Mouse (Mus musculus) kidney, embryonic 15.5 days (tissue): Measurements from ENCODE around the gene Cops2. TPM values are rescaled to one million over a fixed set of nuclear protein-coding genes. Genes with fewer than 3 reads are reported as not detected.

Experiments used
- ATAC-seq: fragments of 200-750 bp; cut with Nextera tagmentation; replicated peaks from 2 replicates; pipeline ENCODE4 v1.8.0; 2017; ENCODE audit warnings: moderate TSS enrichment; ENCODE audit not compliant: low FRiP score
- H3K27ac ChIP-seq: fragments of 300-500 bp; sonication (generic); 2 replicates; pipeline ENCODE4 v1.5.1; 2015; ENCODE audit warnings: mild to moderate bottlenecking, inconsistent platforms
- H3K27me3 ChIP-seq: fragments of 300-500 bp; sonication (generic); 2 replicates; pipeline ENCODE4 v1.6.1; 2015; ENCODE audit warnings: inconsistent platforms
- H3K36me3 ChIP-seq: fragments of 300-500 bp; sonication (generic); 2 replicates; pipeline ENCODE4 v1.6.1; 2015; ENCODE audit warnings: inconsistent platforms
- H3K4me1 ChIP-seq: fragments of 300-500 bp; sonication (generic); 2 replicates; pipeline ENCODE4 v1.6.1; 2015; ENCODE audit warnings: inconsistent platforms
- H3K4me2 ChIP-seq: fragments of 300-500 bp; sonication (generic); 2 replicates; pipeline ENCODE4 v1.6.1; 2015; ENCODE audit warnings: moderate library complexity, mild to moderate bottlenecking, inconsistent platforms
- H3K4me3 ChIP-seq: fragments of 300-500 bp; sonication (generic); replicated peaks from 2 replicates; pipeline ENCODE4 v1.5.1; 2015; ENCODE audit warnings: mild to moderate bottlenecking, inconsistent platforms
- H3K9ac ChIP-seq: fragments of 300-500 bp; sonication (generic); 2 replicates; pipeline ENCODE4 v1.6.1; 2015; ENCODE audit warnings: mild to moderate bottlenecking, inconsistent platforms
- H3K9me3 ChIP-seq: fragments of 300-500 bp; sonication (generic); replicated peaks from 2 replicates; pipeline ENCODE4 v1.6.1; 2016; ENCODE audit warnings: inconsistent platforms
- WGBS: fragments of 180-500 bp; shearing (Covaris S2); methylation state at CpG from one replicate; pipeline ENCODE4 v1.1.7; 2015; ENCODE audit warnings: mixed read lengths; 5-methylcytosine and 5-hydroxymethylcytosine counted together
- polyA plus RNA-seq: library from polyadenylated mRNA; unstranded; fragments of >200 nt; fragmentation: Nextera tagmentation; extraction: Ambion mirVana; gene quantifications from 2 replicates; pipeline ENCODE4 v1.2.1, GENCODE M21; 2015

Cops2 gene
- polyA plus RNA-seq, 1 experiment from 2014 or later, result 80.0 TPM

- Histone ChIP-seq H3K36me3 (no peaks in the 10 kb centered on the region), H3K9me3 (no peaks in the 10 kb centered on the region), H3K9ac (no peak overlapping the region), H3K27ac (no peak overlapping the region), H3K4me3 (no peak overlapping the region), H3K27me3 (no peaks in the 10 kb centered on the region), H3K4me1 (no peaks in the 10 kb centered on the region), H3K4me2 (no peak overlapping the region)
- no peak for ATAC-seq
- 72% methylated on average over 7 of the region's 7 CpGs for WGBS
Observed at GRCm38 (mm10) chr2:125791485-125791885, 67.5 kb downstream of the Cops2 start.

DNA sequence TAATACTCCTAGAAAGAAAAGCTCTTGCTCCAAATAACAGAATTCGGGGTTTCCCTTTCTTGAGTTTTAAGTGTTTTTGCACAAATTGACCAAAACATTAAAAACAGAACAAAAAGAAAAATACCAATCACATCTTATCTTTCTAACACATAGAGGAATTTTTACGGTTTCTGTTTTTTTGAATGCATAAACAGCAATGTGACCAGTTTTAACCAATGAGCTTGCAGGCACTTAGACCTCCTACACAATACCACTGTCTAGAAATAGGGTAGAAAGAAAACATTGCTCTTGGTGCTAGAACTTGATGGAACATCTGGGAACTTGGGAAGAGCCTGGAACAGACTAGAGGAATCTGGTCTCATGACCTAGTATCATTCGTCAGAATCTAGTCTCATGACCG is 68.7 kb downstream of the Cops2 start:
- ATAC-seq, result no peak

GRCm38 (mm10) chr2:125789265-125789664 is 69.7 kb downstream of the Cops2 start:
- 63% methylated on average over 5 of the region's 5 CpGs for WGBS
- H3K27ac ChIP-seq, result no peak overlapping the region
- no peak overlapping the region for H3K9ac ChIP-seq
- H3K9me3 ChIP-seq, result no peaks in the 10 kb centered on the region
- ATAC-seq, result 0 out of 2 replicates have a peak, but pooled peaks have one; percentile 54
- no peaks in the 10 kb centered on the region for H3K36me3 ChIP-seq
- peaks cover 8% of the 10 kb centered on the region for H3K4me1 ChIP-seq
- no peak overlapping the region for H3K4me2 ChIP-seq
- H3K4me3 ChIP-seq, result no peak overlapping the region
- no peaks in the 10 kb centered on the region for H3K27me3 ChIP-seq

More for the DNA sequence above, 68.7 kb downstream of the Cops2 start:
- H3K27me3 ChIP-seq, result no peaks in the 10 kb centered on the region
- H3K27ac ChIP-seq, result no peak overlapping the region
- no peak overlapping the region for H3K9ac ChIP-seq
- 92% methylated on average over 4 of the region's 4 CpGs for WGBS
- no peaks in the 10 kb centered on the region; the same call in 1 of the 2 replicates for H3K4me1 ChIP-seq
- no peaks in the 10 kb centered on the region for H3K36me3 ChIP-seq
- no peaks in the 10 kb centered on the region for H3K9me3 ChIP-seq
- no peak overlapping the region for H3K4me2 ChIP-seq
- H3K4me3 ChIP-seq, result no peak overlapping the region

DNA sequence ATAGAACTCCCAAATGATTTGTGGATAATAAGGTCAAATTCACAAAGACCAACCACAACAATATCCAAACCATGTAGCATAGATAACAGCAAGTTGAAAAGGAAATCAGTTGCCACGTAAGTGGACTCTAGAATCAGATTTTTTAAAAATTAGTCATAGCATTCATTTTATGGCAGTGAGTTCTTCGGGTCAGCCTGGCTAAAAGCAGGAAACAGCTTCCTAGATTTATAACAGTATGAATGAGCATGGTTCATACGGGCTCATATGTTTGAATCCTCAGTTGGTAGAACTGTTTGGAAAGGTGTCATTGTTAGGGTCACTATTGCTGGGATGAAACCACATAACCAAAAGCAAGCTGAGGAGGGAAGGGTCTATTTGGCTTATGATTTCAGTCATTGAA is 70.2 kb downstream of the Cops2 start:
- no peak for ATAC-seq
- WGBS, result 45% methylated on average over 3 of the region's 3 CpGs
- Histone ChIP-seq H3K36me3 (no peaks in the 10 kb centered on the region), H3K9ac (no peak overlapping the region), H3K4me3 (no peak overlapping the region), H3K27ac (no peak overlapping the region), H3K4me2 (no peak overlapping the region), H3K4me1 (peaks cover 8% of the 10 kb centered on the region), H3K9me3 (no peaks in the 10 kb centered on the region), H3K27me3 (no peaks in the 10 kb centered on the region)

GRCm38 (mm10) chr2:125788351-125788750 is 70.6 kb downstream of the Cops2 start:
- Histone ChIP-seq H3K9ac (no peak overlapping the region), H3K4me1 (peaks cover 12% of the 10 kb centered on the region)
- no peak for ATAC-seq

DNA sequence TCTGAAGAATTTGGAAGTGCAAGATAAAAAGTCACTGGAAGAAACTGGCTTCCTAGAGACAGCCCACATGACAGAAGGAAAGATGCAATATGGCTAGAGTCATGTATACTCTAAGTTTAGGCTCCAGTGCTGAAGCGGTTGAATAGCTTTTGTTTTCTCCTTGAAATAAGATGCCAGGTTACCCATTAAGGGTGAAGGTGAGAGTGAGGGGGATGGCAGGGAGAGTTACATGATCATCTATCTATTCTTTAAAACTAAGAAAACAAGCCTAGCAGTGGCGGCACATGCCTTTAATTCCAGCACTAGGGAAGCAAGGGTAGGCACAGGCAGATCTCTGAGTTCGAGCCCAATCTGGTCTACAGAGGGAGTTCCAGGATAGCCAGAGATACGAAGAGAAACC is 73.9 kb downstream of the Cops2 start:
- Histone ChIP-seq H3K9ac (no peak overlapping the region), H3K36me3 (no peaks in the 10 kb centered on the region), H3K4me2 (no peak overlapping the region), H3K4me1 (peaks cover 35% of the 10 kb centered on the region), H3K27me3 (no peaks in the 10 kb centered on the region), H3K4me3 (no peak overlapping the region), H3K9me3 (no peaks in the 10 kb centered on the region), H3K27ac (peak overlapping the region; percentile 54; the same call in 1 of the 2 replicates)
- ATAC-seq, result no peak
- 54% methylated on average over 4 of the region's 4 CpGs for WGBS

More at GRCm38 (mm10) chr2:125788351-125788750, 70.6 kb downstream of the Cops2 start:
- Histone ChIP-seq H3K9me3 (no peaks in the 10 kb centered on the region), H3K4me3 (no peak overlapping the region), H3K4me2 (no peak overlapping the region), H3K27ac (no peak overlapping the region), H3K36me3 (no peaks in the 10 kb centered on the region), H3K27me3 (no peaks in the 10 kb centered on the region)

- no peak overlapping the region for H3K9ac ChIP-seq
- H3K36me3 ChIP-seq, result 0 out of 2 replicates have a peak, but pooled peaks cover 5% of the 10 kb centered on the region
- H3K9me3 ChIP-seq, result no peaks in the 10 kb centered on the region
- H3K27ac ChIP-seq, result peak overlapping the region; percentile 54; the same call in 1 of the 2 replicates
- H3K27me3 ChIP-seq, result no peaks in the 10 kb centered on the region
- peaks cover 37% of the 10 kb centered on the region for H3K4me1 ChIP-seq
- 36% methylated on average over 4 of the region's 4 CpGs for WGBS
- no peak overlapping the region for H3K4me3 ChIP-seq
- no peak for ATAC-seq
- H3K4me2 ChIP-seq, result no peak overlapping the region
Observed at GRCm38 (mm10) chr2:125784392-125784791, 74.5 kb downstream of the Cops2 start.

DNA sequence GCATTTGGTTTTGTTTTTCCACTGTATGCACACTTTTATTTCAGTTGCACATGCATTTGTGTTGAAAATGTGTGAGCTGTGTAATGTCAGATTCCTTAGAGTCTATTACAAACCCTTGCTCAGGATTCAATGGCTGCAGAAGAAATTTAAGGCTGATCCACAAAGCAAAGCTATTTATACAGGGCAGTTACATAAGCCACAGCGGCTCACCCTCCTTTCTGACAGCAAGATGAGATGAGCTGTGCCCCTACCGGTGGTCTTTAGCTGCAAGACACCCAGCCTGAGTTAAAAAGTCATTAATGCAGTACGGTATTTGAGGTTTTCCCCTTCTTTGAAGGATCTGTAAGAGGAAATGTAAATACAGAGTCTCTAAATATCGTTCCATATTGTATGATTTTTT is 75.1 kb downstream of the Cops2 start:
- H3K4me2 ChIP-seq, result no peak overlapping the region
- 38% methylated on average over 4 of the region's 4 CpGs for WGBS

DNA sequence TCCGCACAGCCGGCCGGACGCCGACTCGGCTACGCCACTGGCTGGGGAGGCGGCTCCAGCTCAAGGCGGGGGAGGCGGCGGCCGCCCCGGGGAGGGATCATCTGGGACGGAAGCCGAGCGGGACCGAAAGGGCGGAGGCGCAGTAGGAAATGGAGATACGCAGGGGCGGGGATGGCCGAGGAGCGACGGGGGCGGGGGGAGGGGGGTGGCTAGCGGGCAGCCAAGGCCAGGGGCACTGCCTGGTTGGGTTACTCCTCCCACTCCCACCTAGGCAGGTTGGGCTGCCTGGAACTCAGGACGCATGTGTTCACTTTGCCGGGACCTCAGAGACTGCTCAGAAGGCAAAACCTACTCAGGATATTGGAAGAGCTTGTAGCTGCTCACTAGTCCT is 76.2 kb downstream of the Cops2 start, which contains the start of gene Secisbp2l:
Gene Secisbp2l, minus strand, starts transcription at position 152 of the 391 bp plus-strand sequence.
- WGBS, result 2% methylated on average over 28 of the region's 28 CpGs
- peak within 1 kb of the TSS; percentile 93 for H3K27ac ChIP-seq
- peaks cover 39% of the 10 kb centered on the region for H3K4me1 ChIP-seq
- 0 out of 2 replicates have a peak, but pooled peaks cover 6% of the 10 kb centered on the region for H3K36me3 ChIP-seq
- peak; percentile 95 for ATAC-seq
- no peaks in the 10 kb centered on the region for H3K9me3 ChIP-seq
- peak within 1 kb of the TSS; percentile 63 for H3K4me2 ChIP-seq
- H3K27me3 ChIP-seq, result no peaks in the 10 kb centered on the region
- H3K9ac ChIP-seq, result peak within 1 kb of the TSS; percentile 89
- H3K4me3 ChIP-seq, result peak within 1 kb of the TSS; percentile 97

More for the DNA sequence above, 75.1 kb downstream of the Cops2 start:
- ATAC-seq, result no peak
- Histone ChIP-seq H3K9me3 (no peaks in the 10 kb centered on the region), H3K9ac (no peak overlapping the region), H3K4me3 (no peak overlapping the region), H3K36me3 (0 out of 2 replicates have a peak, but pooled peaks cover 6% of the 10 kb centered on the region), H3K4me1 (peaks cover 37% of the 10 kb centered on the region), H3K27ac (peak overlapping the region; percentile 23; the same call in 1 of the 2 replicates), H3K27me3 (no peaks in the 10 kb centered on the region)

DNA sequence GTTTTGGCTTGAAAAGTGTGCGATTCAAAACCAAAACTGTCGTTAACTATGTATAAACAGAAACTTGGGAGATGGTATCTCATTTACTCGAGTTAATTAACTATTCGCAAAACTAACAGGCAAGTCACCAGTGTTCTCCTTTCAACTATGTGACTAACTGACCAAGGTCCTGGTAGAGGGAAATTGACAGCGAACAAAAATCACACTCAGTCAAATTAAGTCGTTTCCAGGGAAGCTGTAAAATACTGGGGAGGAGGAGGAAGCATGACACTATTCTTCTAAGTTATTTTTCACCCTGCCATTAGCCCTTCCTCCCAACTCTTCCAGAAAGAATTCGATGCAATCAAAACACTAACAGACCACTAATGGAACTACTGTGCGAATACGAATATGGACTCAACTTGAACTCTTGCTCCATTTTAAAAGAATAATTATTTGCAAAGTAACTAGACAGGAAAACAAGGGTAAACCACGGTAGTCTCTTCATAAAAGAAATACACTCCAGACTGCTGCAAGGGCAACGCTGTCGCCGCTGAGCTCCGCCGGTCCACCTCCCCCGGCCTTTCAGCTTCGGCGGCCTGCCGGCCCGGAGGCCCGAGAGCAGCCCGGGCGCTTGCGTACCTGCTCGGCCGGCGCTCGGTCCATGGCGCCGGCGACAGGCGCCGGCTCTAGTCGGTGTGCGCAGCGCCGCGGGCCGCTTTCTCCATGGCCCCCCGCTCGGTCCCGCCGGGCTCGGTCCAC is 76.8 kb downstream of the Cops2 start:
- Histone ChIP-seq H3K4me1 (peaks cover 39% of the 10 kb centered on the region), H3K4me2 (peak overlapping the region; percentile 63), H3K9ac (peak overlapping the region; percentile 89), H3K27me3 (no peaks in the 10 kb centered on the region), H3K4me3 (peak overlapping the region; percentile 97), H3K36me3 (0 out of 2 replicates have a peak, but pooled peaks cover 6% of the 10 kb centered on the region), H3K27ac (peak overlapping the region; percentile 93), H3K9me3 (no peaks in the 10 kb centered on the region)
- ATAC-seq, result peak; percentile 5; the same call in 1 of the 2 replicates
- WGBS, result 2% methylated on average over 44 of the region's 44 CpGs

DNA sequence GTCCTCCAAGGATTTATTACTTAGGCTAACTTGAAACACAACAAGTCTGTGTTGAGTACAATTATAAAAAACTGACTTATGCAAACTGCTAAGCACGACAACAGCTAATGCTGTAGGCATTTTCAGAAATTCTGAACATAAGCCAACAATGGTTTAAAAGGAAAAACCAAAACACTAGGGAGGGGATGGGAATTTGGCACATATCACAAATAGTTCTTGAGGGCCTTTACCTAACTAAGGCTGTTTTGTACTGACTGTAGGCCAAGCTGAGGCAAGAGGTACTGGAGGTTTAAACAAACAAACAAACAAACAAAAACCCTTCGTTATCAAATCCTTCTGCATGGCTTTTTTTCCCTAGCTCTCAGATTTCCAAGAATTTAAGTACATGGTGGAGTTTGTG is 77.9 kb downstream of the Cops2 start:
- Histone ChIP-seq H3K27ac (no peak overlapping the region), H3K4me1 (peaks cover 39% of the 10 kb centered on the region), H3K9ac (peak overlapping the region; percentile 89; the same call in 1 of the 2 replicates), H3K36me3 (0 out of 2 replicates have a peak, but pooled peaks cover 6% of the 10 kb centered on the region), H3K27me3 (no peaks in the 10 kb centered on the region), H3K4me2 (peak overlapping the region; percentile 63), H3K4me3 (peak overlapping the region; percentile 97), H3K9me3 (no peaks in the 10 kb centered on the region)
- WGBS, result 50% methylated on average over 2 of the region's 2 CpGs
- ATAC-seq, result no peak
